Mouse (Mus musculus): ENCODE results near the gene Gm20696. TPM values are rescaled to one million over a fixed set of nuclear protein-coding genes. Genes with fewer than 3 reads are reported as not detected.

Gm20696 gene
- polyA plus RNA-seq, 1 experiment from 2014 or later: 1.9 TPM

DNA sequence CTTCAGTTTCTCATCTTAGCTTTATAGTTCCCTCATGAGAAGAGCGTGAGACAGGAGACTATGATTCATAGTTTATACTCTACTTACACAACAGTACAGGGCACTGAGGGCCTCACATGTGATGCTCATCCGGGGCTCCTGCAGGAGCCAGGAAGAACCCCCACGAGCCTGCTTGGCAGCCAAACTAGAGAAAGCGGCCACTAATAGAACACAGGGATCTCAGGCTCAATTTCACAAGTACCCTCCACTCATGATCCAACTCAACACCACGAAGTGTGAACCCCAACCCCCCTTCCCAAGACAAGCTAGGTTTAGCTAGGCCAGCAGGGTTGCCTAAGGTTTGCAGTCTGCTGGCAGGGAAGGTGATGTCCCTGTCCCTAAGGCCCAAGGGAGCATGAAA, 223.1 kb downstream of the Gm20696 start:
- H3K27ac ChIP-seq (ENCODE audit: low read length): no peak overlapping the region
- H3K9me3 ChIP-seq (replicated peaks; ENCODE audit: control insufficient read depth, low read length): no peaks in the 10 kb centered on the region
- no peak overlapping the region for H3K4me2 ChIP-seq (ENCODE audit: low read depth, low read length)
- H3K4me1 ChIP-seq (ENCODE audit: control insufficient read depth, insufficient read depth, low read length): peaks cover 15% of the 10 kb centered on the region
- no peaks in the 10 kb centered on the region for H3K27me3 ChIP-seq (ENCODE audit: control insufficient read depth, insufficient read depth, low read length)
- no peak for ATAC-seq (ENCODE audit: insufficient read depth, low FRiP score)
- no peak overlapping the region for H3K9ac ChIP-seq (ENCODE audit: low read length)
- H3K4me3 ChIP-seq (replicated peaks; ENCODE audit: low read length): no peak overlapping the region
- no peaks in the 10 kb centered on the region for H3K36me3 ChIP-seq (ENCODE audit: control insufficient read depth, insufficient read depth, low read length)
- 80% methylated on average over 5 of the region's 5 CpGs for WGBS

GRCm38 (mm10) chr6:99441100-99441499, 225.5 kb downstream of the Gm20696 start:
- no peaks in the 10 kb centered on the region for H3K36me3 ChIP-seq (ENCODE audit: control insufficient read depth, insufficient read depth, low read length)
- no peak overlapping the region for H3K4me3 ChIP-seq (replicated peaks; ENCODE audit: low read length)
- H3K27me3 ChIP-seq (ENCODE audit: control insufficient read depth, insufficient read depth, low read length): no peaks in the 10 kb centered on the region
- H3K27ac ChIP-seq (ENCODE audit: low read length): no peak overlapping the region
- WGBS: 63% methylated on average over 7 of the region's 7 CpGs
- H3K9me3 ChIP-seq (replicated peaks; ENCODE audit: control insufficient read depth, low read length): no peaks in the 10 kb centered on the region
- peaks cover 18% of the 10 kb centered on the region for H3K4me1 ChIP-seq (ENCODE audit: control insufficient read depth, insufficient read depth, low read length)
- no peak overlapping the region for H3K9ac ChIP-seq (ENCODE audit: low read length)
- no peak for ATAC-seq (ENCODE audit: insufficient read depth, low FRiP score)
- no peak overlapping the region for H3K4me2 ChIP-seq (ENCODE audit: low read depth, low read length)

GRCm38 (mm10) chr6:99440606-99441005, 226.0 kb downstream of the Gm20696 start:
- Histone ChIP-seq H3K4me2 (ENCODE audit: low read depth, low read length) (no peak overlapping the region), H3K9ac (ENCODE audit: low read length) (no peak overlapping the region), H3K36me3 (ENCODE audit: control insufficient read depth, insufficient read depth, low read length) (no peaks in the 10 kb centered on the region), H3K27me3 (ENCODE audit: control insufficient read depth, insufficient read depth, low read length) (no peaks in the 10 kb centered on the region), H3K4me3 (replicated peaks; ENCODE audit: low read length) (no peak overlapping the region), H3K4me1 (ENCODE audit: control insufficient read depth, insufficient read depth, low read length) (peaks cover 18% of the 10 kb centered on the region), H3K27ac (ENCODE audit: low read length) (no peak overlapping the region), H3K9me3 (replicated peaks; ENCODE audit: control insufficient read depth, low read length) (no peaks in the 10 kb centered on the region)
- 87% methylated on average over 2 of the region's 2 CpGs for WGBS
- no peak for ATAC-seq (ENCODE audit: insufficient read depth, low FRiP score)

GRCm38 (mm10) chr6:99439878-99440361, 226.7 kb downstream of the Gm20696 start:
- ATAC-seq (ENCODE audit: insufficient read depth, low FRiP score): peak; percentile 64; the same call in 1 of the 2 replicates
- WGBS: 20% methylated on average over 9 of the region's 9 CpGs
- Histone ChIP-seq H3K9ac (ENCODE audit: low read length) (no peak overlapping the region), H3K4me3 (replicated peaks; ENCODE audit: low read length) (no peak overlapping the region), H3K27me3 (ENCODE audit: control insufficient read depth, insufficient read depth, low read length) (no peaks in the 10 kb centered on the region), H3K36me3 (ENCODE audit: control insufficient read depth, insufficient read depth, low read length) (0 out of 2 replicates have a peak, but pooled peaks cover 3% of the 10 kb centered on the region), H3K4me2 (ENCODE audit: low read depth, low read length) (peak overlapping the region; percentile 17; the same call in 1 of the 2 replicates), H3K27ac (ENCODE audit: low read length) (peak overlapping the region; percentile 49; the same call in 1 of the 2 replicates), H3K9me3 (replicated peaks; ENCODE audit: control insufficient read depth, low read length) (no peaks in the 10 kb centered on the region), H3K4me1 (ENCODE audit: control insufficient read depth, insufficient read depth, low read length) (peaks cover 18% of the 10 kb centered on the region)

- H3K4me2 ChIP-seq (ENCODE audit: low read depth, low read length): peak overlapping the region; percentile 17; the same call in 1 of the 2 replicates
- no peaks in the 10 kb centered on the region for H3K9me3 ChIP-seq (replicated peaks; ENCODE audit: control insufficient read depth, low read length)
- peak overlapping the region; percentile 26; the same call in 1 of the 2 replicates for H3K9ac ChIP-seq (ENCODE audit: low read length)
- 45% methylated on average over 9 of the region's 9 CpGs for WGBS
- H3K4me3 ChIP-seq (replicated peaks; ENCODE audit: low read length): no peak overlapping the region
- peak overlapping the region; percentile 49; the same call in 1 of the 2 replicates for H3K27ac ChIP-seq (ENCODE audit: low read length)
- H3K36me3 ChIP-seq (ENCODE audit: control insufficient read depth, insufficient read depth, low read length): 0 out of 2 replicates have a peak, but pooled peaks cover 6% of the 10 kb centered on the region
- H3K27me3 ChIP-seq (ENCODE audit: control insufficient read depth, insufficient read depth, low read length): no peaks in the 10 kb centered on the region
- ATAC-seq (ENCODE audit: insufficient read depth, low FRiP score): no peak
- peaks cover 18% of the 10 kb centered on the region for H3K4me1 ChIP-seq (ENCODE audit: control insufficient read depth, insufficient read depth, low read length)
These were observed 227.3 kb downstream of the Gm20696 start for GRCm38 (mm10) chr6:99439214-99439877.

DNA sequence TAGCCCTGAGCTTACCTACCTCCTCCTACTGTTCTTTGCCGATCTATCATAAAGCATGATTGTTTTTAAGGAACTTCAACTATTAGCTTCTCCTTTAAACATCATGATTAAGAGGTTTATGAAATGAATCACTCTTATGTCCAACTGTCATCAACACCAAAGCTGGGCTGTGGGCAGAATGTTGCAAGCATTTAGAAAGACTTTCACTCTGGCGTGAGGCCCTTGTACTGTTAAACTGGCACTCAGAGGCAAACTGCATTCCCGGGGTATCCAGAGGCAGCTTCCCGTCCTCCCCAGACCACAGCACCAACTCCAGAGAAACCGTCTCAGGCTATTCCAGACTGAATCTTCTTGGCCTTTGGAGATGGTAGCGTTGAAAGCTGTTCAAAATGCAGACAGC, 230.2 kb downstream of the Gm20696 start:
- 87% methylated on average over 6 of the region's 6 CpGs for WGBS

GRCm38 (mm10) chr6:99435140-99435539, 231.5 kb downstream of the Gm20696 start:
- H3K9me3 ChIP-seq (replicated peaks; ENCODE audit: control insufficient read depth, low read length): no peaks in the 10 kb centered on the region
- H3K27ac ChIP-seq (ENCODE audit: low read length): no peak overlapping the region
- no peak overlapping the region for H3K9ac ChIP-seq (ENCODE audit: low read length)
- 0 out of 2 replicates have a peak, but pooled peaks cover 6% of the 10 kb centered on the region for H3K36me3 ChIP-seq (ENCODE audit: control insufficient read depth, insufficient read depth, low read length)
- peaks cover 14% of the 10 kb centered on the region for H3K4me1 ChIP-seq (ENCODE audit: control insufficient read depth, insufficient read depth, low read length)
- H3K4me3 ChIP-seq (replicated peaks; ENCODE audit: low read length): no peak overlapping the region
- WGBS: 89% methylated on average over 10 of the region's 10 CpGs
- no peaks in the 10 kb centered on the region for H3K27me3 ChIP-seq (ENCODE audit: control insufficient read depth, insufficient read depth, low read length)
- no peak for ATAC-seq (ENCODE audit: insufficient read depth, low FRiP score)
- no peak overlapping the region for H3K4me2 ChIP-seq (ENCODE audit: low read depth, low read length)

More for the DNA sequence above, 230.2 kb downstream of the Gm20696 start:
- H3K9ac ChIP-seq (ENCODE audit: low read length): no peak overlapping the region
- H3K27ac ChIP-seq (ENCODE audit: low read length): no peak overlapping the region
- no peak overlapping the region for H3K4me3 ChIP-seq (replicated peaks; ENCODE audit: low read length)
- no peaks in the 10 kb centered on the region for H3K27me3 ChIP-seq (ENCODE audit: control insufficient read depth, insufficient read depth, low read length)
- H3K9me3 ChIP-seq (replicated peaks; ENCODE audit: control insufficient read depth, low read length): no peaks in the 10 kb centered on the region
- 0 out of 2 replicates have a peak, but pooled peaks cover 6% of the 10 kb centered on the region for H3K36me3 ChIP-seq (ENCODE audit: control insufficient read depth, insufficient read depth, low read length)
- peaks cover 18% of the 10 kb centered on the region for H3K4me1 ChIP-seq (ENCODE audit: control insufficient read depth, insufficient read depth, low read length)
- no peak overlapping the region for H3K4me2 ChIP-seq (ENCODE audit: low read depth, low read length)
- no peak for ATAC-seq (ENCODE audit: insufficient read depth, low FRiP score)

DNA sequence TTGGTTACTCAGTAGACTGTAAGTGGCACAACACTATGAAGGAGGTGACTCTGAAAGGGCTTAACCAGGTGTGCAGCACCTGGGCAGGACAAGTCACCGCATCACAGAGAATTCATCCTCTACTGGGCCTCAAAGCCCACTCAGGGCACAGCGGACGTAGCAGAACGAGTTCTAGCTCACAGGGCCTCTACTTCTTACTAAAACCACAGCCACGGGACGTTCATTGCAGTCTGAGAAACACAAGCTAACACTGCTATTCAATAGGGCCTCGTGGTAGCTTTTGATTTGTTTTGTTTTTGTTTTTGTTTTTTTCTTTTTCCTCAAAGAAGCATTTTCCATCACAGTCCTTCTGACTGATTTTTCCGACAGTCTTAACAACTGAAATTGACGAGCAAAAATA, 233.6 kb downstream of the Gm20696 start:
- Histone ChIP-seq H3K27ac (ENCODE audit: low read length) (no peak overlapping the region), H3K27me3 (ENCODE audit: control insufficient read depth, insufficient read depth, low read length) (no peaks in the 10 kb centered on the region), H3K4me1 (ENCODE audit: control insufficient read depth, insufficient read depth, low read length) (peaks cover 4% of the 10 kb centered on the region; the same call in 1 of the 2 replicates), H3K9ac (ENCODE audit: low read length) (no peak overlapping the region), H3K4me3 (replicated peaks; ENCODE audit: low read length) (no peak overlapping the region), H3K36me3 (ENCODE audit: control insufficient read depth, insufficient read depth, low read length) (0 out of 2 replicates have a peak, but pooled peaks cover 6% of the 10 kb centered on the region), H3K4me2 (ENCODE audit: low read depth, low read length) (no peak overlapping the region), H3K9me3 (replicated peaks; ENCODE audit: control insufficient read depth, low read length) (no peaks in the 10 kb centered on the region)
- ATAC-seq (ENCODE audit: insufficient read depth, low FRiP score): no peak
- WGBS: 90% methylated on average over 9 of the region's 9 CpGs

DNA sequence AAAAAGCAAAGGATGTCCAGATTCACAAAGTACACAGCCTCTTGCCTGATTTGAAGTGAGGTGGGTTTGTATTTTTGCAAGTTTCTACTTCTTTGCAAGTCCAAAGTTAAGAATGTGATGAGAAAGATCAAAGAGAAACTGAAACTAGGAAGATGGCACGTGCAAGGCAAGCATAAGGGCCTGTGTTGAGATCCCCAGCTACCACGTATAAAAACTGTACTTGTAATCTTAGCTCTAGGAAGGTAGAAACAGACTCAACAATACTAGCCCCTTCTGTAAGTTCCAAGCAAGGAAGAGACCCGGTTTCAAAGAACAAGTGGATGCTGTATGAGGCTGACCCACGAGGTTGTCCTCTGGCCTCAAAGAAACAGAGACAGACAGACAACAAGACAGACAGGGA, 234.7 kb downstream of the Gm20696 start:
- Histone ChIP-seq H3K36me3 (ENCODE audit: control insufficient read depth, insufficient read depth, low read length) (0 out of 2 replicates have a peak, but pooled peaks cover 6% of the 10 kb centered on the region), H3K4me1 (ENCODE audit: control insufficient read depth, insufficient read depth, low read length) (peaks cover 4% of the 10 kb centered on the region; the same call in 1 of the 2 replicates), H3K27me3 (ENCODE audit: control insufficient read depth, insufficient read depth, low read length) (no peaks in the 10 kb centered on the region), H3K9ac (ENCODE audit: low read length) (no peak overlapping the region), H3K9me3 (replicated peaks; ENCODE audit: control insufficient read depth, low read length) (no peaks in the 10 kb centered on the region), H3K4me3 (replicated peaks; ENCODE audit: low read length) (no peak overlapping the region), H3K4me2 (ENCODE audit: low read depth, low read length) (no peak overlapping the region), H3K27ac (ENCODE audit: low read length) (no peak overlapping the region)
- 71% methylated on average over 4 of the region's 4 CpGs for WGBS
- no peak for ATAC-seq (ENCODE audit: insufficient read depth, low FRiP score)

All from stomach, embryonic 16.5 days (tissue).